Mouse (Mus musculus): ENCODE data around the gene Nol8. TPM values are rescaled to one million over a fixed set of nuclear protein-coding genes. Genes with fewer than 3 reads are reported as not detected.
A peak's percentile ranks its signal among the peaks of the same experiment; 100 is the strongest.

Gene Nol8
- total RNA-seq (2021) = 10 to 100 TPM; 13.7 to 14.5 TPM

GRCm38 (mm10) chr13:49652481-49653179, at the start of gene Nol8, which contains the start of gene Cenpp:
TSS of gene Nol8 (plus strand) at chr13:49653078.
TSS of gene Cenpp (minus strand) at chr13:49652785.
- DNase-seq = peak; percentile 100

GRCm38 (mm10) chr13:49603603-49604002, 49.3 kb upstream of the Nol8 start:
- DNase-seq = no peak

GRCm38 (mm10) chr13:49607714-49608113, 45.2 kb upstream of the Nol8 start, which contains the start of gene Ogn:
TSS of gene Ogn (plus strand) at chr13:49608046.
- peak; percentile 53 for DNase-seq

DNA sequence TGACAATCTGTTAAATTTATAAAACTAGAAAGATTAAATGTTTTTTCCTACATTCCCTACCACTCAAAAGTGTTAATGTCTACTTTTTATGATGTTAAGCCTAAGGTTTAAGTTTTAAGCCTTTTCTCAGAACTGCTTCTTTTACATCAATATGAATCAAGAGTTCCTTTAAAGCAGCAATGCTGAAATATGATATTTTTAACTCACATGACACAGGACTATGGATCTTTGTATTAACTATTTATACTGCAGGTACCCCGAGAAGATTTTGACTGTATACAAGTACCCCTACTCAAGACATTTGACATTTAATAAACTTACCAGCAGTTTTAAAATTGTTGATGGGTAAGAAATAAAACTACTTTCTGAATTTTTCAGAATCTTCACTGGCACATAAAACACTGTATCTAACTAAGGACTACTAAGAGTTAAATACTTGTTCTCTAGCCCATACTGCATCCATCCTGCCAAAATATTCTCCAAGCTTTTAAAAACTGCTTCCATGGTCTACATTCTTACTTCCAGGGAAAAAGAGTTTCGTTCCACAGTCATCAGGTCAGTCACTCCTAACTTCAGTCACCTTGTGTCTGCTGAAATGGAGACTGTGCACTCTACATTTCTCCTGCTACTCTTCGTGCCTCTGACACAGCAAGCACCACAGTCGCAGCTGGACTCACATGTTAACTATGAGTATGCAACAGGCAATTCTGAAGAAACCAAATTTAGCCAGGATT, 44.1 kb upstream of the Nol8 start:
- DNase-seq = no peak

DNA sequence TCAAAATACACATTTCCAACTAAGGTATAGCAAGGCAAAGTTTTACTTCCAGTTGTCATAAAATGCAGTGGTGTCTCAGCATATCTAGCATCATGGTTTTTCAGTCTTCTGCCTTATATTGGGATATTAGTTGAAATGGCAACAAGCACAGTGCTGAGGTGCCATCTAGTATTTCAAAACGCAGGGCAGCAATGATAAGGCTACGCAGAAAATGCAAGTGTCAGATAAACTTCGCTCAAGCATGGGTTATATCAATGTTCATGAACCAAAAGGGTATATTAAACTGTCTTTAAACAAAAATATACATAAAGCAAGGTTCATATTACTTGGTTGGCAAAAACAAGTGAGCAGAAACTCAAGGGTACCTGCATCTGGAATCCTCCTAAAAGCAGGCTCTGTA, 35.9 kb upstream of the Nol8 start:
- no peak for DNase-seq

- DNase-seq = no peak
Observed at GRCm38 (mm10) chr13:49618365-49618764, 34.5 kb upstream of the Nol8 start.

DNA sequence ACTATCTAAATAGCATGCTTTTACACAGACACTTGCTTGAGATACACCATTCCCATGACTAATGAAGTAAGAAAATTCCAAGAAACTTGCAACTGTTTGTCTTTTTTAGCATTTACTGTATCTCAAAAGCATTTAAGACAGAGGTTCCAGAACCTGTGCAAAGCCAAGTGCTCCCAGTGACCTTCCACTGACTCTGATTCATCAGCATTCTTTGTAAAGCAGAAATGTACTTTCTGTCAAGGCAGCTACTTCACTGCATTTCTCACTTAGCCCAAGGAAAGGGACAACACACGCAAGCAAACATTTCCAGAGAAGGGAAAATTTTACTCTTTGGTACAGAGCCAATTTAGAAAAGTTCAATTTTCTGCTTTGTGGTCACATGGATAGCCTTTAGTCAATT, 29.7 kb upstream of the Nol8 start:
- DNase-seq = no peak

- DNase-seq = no peak
Observed at GRCm38 (mm10) chr13:49628167-49628566, 24.7 kb upstream of the Nol8 start.

- no peak for DNase-seq
Observed at GRCm38 (mm10) chr13:49629076-49629475, 23.8 kb upstream of the Nol8 start.

DNA sequence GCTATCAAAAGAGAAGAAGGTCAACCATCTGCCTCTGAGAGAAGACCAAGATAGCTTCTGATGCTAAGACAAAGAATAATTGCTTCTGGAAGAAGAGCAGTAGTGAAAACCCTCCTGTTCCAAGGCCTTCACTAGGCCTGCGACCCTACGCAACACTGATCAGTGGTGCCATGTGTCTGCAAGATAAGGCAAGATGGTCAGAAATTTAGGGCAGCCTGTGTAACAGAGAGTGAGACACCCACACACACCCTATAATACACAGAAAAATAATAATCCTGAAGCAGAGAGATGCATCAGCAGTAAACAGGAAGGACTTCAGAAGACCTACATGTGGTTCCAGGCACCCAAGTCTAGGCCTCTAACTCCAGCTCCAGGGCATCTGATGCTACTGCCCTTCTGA, 12.9 kb upstream of the Nol8 start:
- DNase-seq = no peak

GRCm38 (mm10) chr13:49642650-49643049, 10.2 kb upstream of the Nol8 start:
- no peak for DNase-seq

DNA sequence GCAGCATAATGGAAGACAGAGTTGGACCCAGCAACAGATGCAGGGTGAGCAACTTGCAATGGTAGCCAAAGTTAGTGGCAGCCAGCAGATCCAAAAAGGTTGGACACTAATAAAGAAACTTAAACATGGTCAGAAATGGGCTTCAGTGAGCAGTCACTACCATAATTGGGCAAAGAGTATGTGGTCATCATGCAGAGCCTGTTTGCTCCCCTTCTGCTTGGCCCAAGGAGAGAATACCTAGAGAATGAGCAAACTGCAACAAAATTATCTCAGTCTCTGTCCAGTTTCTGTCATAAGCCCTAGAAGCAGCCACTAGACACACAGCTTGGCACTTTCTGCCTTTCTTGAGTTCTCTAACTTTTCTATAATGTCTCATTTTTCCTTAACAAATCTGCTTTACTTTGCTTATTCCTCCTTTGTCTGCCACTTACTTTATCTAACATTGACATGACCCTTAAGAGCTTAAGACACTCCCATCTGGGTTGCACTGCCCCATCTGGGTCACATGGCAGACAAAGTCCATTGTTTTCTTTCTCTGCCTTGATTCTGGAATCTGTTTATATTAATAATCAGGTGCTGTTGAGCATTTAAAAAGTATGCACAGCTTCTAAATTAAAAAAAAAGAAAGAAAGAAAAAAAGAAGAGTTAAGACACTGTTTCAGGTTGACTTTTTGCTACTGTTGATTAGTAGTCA, 9.1 kb upstream of the Nol8 start:
- no peak for DNase-seq

GRCm38 (mm10) chr13:49644731-49645529, 7.9 kb upstream of the Nol8 start:
- DNase-seq = peak; percentile 19

DNA sequence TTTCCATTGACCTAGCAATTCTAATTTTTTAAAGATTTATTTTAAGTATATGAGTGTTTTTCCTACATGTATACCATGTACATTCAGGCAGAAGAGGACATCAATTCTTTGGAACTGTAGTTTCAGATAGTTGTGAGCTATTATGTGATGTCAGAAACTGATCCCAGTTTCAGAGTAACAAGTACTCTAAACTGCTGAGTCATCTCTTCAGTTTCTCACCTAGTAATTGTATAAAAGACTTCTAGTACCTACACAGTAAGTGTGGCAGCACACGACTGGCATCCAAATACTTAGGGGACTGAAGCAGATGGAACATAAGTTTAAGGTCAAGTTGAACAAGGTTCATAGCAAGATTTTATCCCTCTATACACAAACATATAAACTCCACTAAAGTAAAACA, 6.9 kb upstream of the Nol8 start:
- DNase-seq = no peak

- no peak for DNase-seq
Observed at GRCm38 (mm10) chr13:49651136-49651535, 1.7 kb upstream of the Nol8 start.

GRCm38 (mm10) chr13:49651781-49652351, 1.0 kb upstream of the Nol8 start:
- no peak for DNase-seq

DNA sequence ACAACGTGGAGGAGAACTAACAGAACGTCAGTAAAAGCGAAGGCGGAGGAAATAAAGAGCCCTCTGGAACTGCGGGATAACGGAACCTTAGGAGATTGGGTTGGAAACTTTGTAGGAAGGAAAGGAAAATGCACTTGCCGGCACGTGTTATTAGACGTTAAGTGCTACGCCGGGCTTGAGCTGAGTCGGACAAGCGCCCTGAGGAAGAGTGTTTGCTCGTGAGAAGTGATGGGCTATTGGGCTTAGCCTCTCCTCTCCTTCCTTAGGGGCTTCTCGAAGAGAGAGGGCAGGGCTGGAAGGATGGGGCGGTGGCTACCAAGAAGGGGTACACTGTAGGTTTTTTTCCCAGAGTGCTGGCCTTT, 283 bp downstream of the Nol8 start:
- no peak for DNase-seq

GRCm38 (mm10) chr13:49677793-49678192, 24.9 kb downstream of the Nol8 start:
- no peak for DNase-seq

- peak; percentile 99 for DNase-seq
Observed at GRCm38 (mm10) chr13:49681351-49682232, 28.7 kb downstream of the Nol8 start, which contains the start of gene Iars. TSS of gene Iars (plus strand) at chr13:49682100.

DNA sequence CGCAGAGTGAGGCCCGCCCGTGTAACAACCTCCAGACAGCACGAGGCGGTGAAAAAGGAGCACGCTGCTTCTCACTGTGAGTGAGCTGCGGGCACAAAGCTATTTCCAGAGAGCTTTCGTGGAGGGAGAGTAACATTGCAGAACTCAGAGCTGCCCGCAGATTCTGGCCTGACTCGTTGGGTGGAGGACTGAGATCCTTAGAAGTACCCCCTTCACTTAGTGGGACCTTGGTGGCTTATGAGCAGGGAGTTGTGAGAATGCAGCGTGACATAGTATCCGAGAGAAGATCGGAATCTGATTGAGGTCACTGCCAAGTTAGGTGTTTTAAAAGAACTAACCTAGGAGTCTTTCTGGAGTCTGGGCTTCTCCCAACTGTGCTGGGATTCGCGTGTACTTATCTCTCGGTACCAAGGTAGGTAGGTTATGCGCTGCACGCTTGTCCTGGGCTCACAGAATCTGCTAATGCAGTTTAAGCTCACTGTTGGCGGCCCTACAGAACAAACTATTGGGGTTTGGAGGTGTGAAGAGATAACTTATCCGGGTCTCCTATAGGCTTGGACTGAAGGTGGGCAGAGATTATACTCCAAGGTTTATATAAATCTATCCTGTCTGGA, 29.5 kb downstream of the Nol8 start:
- no peak for DNase-seq

DNA sequence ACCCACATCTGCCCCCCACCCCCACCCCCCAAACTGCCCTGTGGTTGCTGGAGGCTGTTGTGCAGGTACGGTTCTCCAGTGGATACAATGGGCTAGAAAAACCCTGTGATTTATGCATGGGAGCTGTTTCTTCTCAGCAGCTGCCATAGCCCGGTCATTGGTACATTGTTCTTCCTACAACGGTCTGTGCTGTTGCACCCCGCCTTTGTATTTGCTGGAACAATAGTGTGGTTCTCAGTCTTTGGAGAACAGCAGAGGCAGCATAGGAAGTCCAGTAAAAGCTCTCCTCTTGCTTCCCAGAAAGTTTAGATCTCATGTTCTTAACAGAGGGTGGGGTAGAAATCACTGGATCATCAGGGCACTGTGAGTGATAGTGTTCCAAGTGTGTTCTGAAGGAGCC, 31.4 kb downstream of the Nol8 start:
- DNase-seq = no peak

Data from heart, postnatal 4 days (tissue).